Mouse (Mus musculus) myocyte (in vitro differentiated cells): ENCODE results near the gene Galnt13.

Experiments
- MAX ChIP-seq: IDR thresholded peaks from one replicate; pipeline ENCODE4 v1.6.1; 2011; ENCODE audit warnings: low read depth, mild to moderate bottlenecking, control low read depth
- POLR2A ChIP-seq: IDR thresholded peaks from one replicate; pipeline ENCODE4 v1.6.1; 2011; ENCODE audit warnings: low read depth, mild to moderate bottlenecking, control low read depth, moderate library complexity; ENCODE audit not compliant: insufficient read length
- TCF12 ChIP-seq: IDR thresholded peaks from one replicate; pipeline ENCODE4 v1.6.1; 2011; ENCODE audit warnings: mild to moderate bottlenecking, control low read depth; ENCODE audit not compliant: poor library complexity, insufficient read depth, severe bottlenecking
- USF1 ChIP-seq: IDR thresholded peaks from one replicate; pipeline ENCODE4 v1.6.1; 2011; ENCODE audit warnings: low read depth, mild to moderate bottlenecking, control low read depth, moderate library complexity

GRCm38 (mm10) chr2:54483426-54483825, 47.3 kb downstream of the Galnt13 start:
- TF ChIP-seq USF1, result no peak
- TF ChIP-seq POLR2A, result no peak
- TF ChIP-seq MAX, result no peak
- TF ChIP-seq TCF12, result no peak
